Mouse (Mus musculus): ENCODE data around the gene Zcchc12. TPM values are rescaled to one million over a fixed set of nuclear protein-coding genes. Genes with fewer than 3 reads are reported as not detected.

The Zcchc12 gene
- polyA plus RNA-seq, 1 experiment from 2014 or later = 17.3 TPM

DNA sequence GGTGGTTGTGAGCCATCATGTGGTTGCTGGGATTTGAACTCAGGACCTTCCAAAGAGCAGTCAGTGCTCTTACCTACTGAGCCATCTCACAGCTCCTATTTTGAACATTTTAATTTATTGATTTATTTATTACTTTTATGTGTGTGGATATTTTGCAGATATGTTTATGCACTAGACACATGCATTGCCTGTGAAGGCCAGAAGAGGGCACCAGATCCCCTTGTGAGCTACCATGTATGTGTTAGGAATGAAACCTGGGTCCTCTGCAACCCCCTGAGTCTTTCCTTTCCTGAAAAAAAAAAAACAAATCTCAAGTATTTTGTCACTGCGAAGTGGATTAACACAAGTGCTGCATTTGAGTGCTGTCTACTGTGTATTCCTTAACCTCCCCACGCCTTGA, 30.9 kb downstream of the Zcchc12 start:
- H3K27me3 ChIP-seq (replicated peaks) = no peaks in the 10 kb centered on the region
- no peak overlapping the region for H3K4me3 ChIP-seq (replicated peaks)
- no peaks in the 10 kb centered on the region for H3K9me3 ChIP-seq
- WGBS = 35% methylated on average over 2 of the region's 2 CpGs
- H3K4me2 ChIP-seq = no peak overlapping the region
- no peaks in the 10 kb centered on the region for H3K4me1 ChIP-seq
- H3K27ac ChIP-seq = no peak overlapping the region
- no peak overlapping the region for H3K9ac ChIP-seq
- ATAC-seq (ENCODE audit: insufficient read depth, low FRiP score, low read depth) = no peak
- H3K36me3 ChIP-seq = no peaks in the 10 kb centered on the region

DNA sequence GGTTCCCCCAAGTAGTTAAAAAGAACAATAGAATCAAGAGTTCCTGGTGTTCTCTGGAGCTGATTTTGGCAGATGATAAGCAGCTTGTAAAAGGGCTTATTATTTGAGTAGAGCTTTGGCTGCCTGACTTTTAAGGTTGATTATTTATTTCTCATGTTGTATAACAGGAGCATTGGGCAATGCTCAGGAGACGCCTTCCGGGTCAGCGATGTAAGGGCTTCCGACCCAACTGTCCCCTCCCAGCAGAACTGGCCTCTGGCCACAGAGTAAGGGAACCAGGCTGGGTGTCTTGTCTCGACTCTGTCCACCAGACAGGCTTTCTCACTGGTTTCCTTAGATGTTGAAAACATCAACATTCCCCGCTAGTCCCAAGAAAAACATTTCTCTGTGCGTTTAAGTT, 33.2 kb downstream of the Zcchc12 start:
- no peak for ATAC-seq (ENCODE audit: insufficient read depth, low FRiP score, low read depth)
- H3K9me3 ChIP-seq = no peaks in the 10 kb centered on the region
- H3K4me2 ChIP-seq = no peak overlapping the region
- no peak overlapping the region for H3K27ac ChIP-seq
- no peaks in the 10 kb centered on the region for H3K36me3 ChIP-seq
- no peak overlapping the region for H3K9ac ChIP-seq
- H3K4me3 ChIP-seq (replicated peaks) = no peak overlapping the region
- no peaks in the 10 kb centered on the region for H3K4me1 ChIP-seq
- no peaks in the 10 kb centered on the region for H3K27me3 ChIP-seq (replicated peaks)
- WGBS = 54% methylated on average over 7 of the region's 7 CpGs

DNA sequence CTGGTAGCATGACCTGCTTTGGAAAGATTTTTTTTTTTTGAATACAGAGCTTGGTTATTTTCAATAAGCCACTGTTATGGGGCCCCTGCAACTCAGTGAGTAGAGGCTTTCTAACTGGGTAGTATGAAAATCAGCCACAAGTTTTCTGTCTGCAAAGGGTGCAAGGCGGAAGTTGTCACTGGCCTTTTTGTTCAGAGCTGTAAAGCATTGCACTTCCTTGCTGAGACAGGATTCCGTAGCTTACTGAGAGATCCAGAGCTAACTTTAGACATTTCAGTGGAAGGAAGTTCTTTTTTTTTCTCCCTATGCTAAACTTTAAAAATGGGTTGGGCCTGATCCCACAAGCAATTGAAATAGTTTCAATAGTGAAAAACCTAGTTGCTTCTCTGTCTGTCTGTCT, 33.6 kb downstream of the Zcchc12 start:
- no peak overlapping the region for H3K9ac ChIP-seq
- no peaks in the 10 kb centered on the region for H3K9me3 ChIP-seq
- no peak overlapping the region for H3K4me2 ChIP-seq
- 61% methylated on average over 2 of the region's 2 CpGs for WGBS
- no peaks in the 10 kb centered on the region for H3K36me3 ChIP-seq
- no peak overlapping the region for H3K4me3 ChIP-seq (replicated peaks)
- H3K27ac ChIP-seq = no peak overlapping the region
- H3K4me1 ChIP-seq = no peaks in the 10 kb centered on the region
- H3K27me3 ChIP-seq (replicated peaks) = no peaks in the 10 kb centered on the region
- no peak for ATAC-seq (ENCODE audit: insufficient read depth, low FRiP score, low read depth)

DNA sequence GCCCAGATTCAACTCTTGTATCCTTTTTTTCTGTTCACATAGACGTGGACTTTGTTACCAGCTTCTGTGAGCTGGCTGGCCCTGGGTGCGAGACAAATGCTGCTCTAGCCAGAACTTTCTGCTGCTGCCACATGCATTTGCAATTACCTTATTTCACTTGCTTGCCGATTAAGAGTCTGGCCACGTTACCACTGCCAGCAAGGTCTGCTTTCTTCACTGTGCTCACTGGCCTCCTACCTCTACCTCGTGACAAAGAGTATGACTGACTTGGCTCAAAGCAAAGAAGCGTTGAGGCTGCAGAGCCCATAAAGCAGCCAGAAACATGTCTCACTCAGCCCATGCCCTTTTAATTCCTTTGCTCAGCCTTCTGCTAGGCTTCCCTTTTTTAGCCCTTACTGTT, 39.9 kb downstream of the Zcchc12 start:
- 78% methylated on average over 6 of the region's 6 CpGs for WGBS
- no peak for ATAC-seq (ENCODE audit: insufficient read depth, low FRiP score, low read depth)
- H3K4me2 ChIP-seq = no peak overlapping the region
- no peak overlapping the region for H3K9ac ChIP-seq
- no peaks in the 10 kb centered on the region for H3K27me3 ChIP-seq (replicated peaks)
- H3K27ac ChIP-seq = no peak overlapping the region
- no peaks in the 10 kb centered on the region for H3K36me3 ChIP-seq
- no peaks in the 10 kb centered on the region for H3K9me3 ChIP-seq
- no peak overlapping the region for H3K4me3 ChIP-seq (replicated peaks)
- no peaks in the 10 kb centered on the region for H3K4me1 ChIP-seq

Other genes starting within 250 kb of the Zcchc12 start
- 25.4 and 26.8 TPM in 2 replicates for gene Il13ra1, start 83.8 kb upstream of the Zcchc12 start, polyA plus RNA-seq (2015; fragmentation: Nextera tagmentation; extraction: Ambion mirVana)
- 0.48 and 0.52 TPM in 2 replicates for gene Lonrf3, start 132.4 kb downstream of the Zcchc12 start, polyA plus RNA-seq (2015; fragmentation: Nextera tagmentation; extraction: Ambion mirVana)
- gene Gm6268, start 205.4 kb downstream of the Zcchc12 start, polyA plus RNA-seq (2015; fragmentation: Nextera tagmentation; extraction: Ambion mirVana) = not detected in 2 replicates

Data from stomach, embryonic 15.5 days (tissue).